Mouse (Mus musculus): Measurements from ENCODE around the gene Tmem201. TPM values are rescaled to one million over a fixed set of nuclear protein-coding genes. Genes with fewer than 3 reads are reported as not detected.

Gene Tmem201
- polyA plus RNA-seq, 1 experiment from 2014 or later = 36.3 TPM

Other genes starting within 250 kb of the Tmem201 start
- gene Ctnnbip1, start 219.8 kb downstream of the Tmem201 start, polyA plus RNA-seq (2015; fragmentation: Nextera tagmentation; extraction: Ambion mirVana) = 85.3 and 85.4 TPM in 2 replicates
- gene Clstn1, start 151.6 kb downstream of the Tmem201 start, polyA plus RNA-seq (2015; fragmentation: Nextera tagmentation; extraction: Ambion mirVana) = 64.6 and 83.6 TPM in 2 replicates
- 17.1 and 18.1 TPM in 2 replicates for gene Pik3cd, start 35.5 kb downstream of the Tmem201 start, polyA plus RNA-seq (2015; fragmentation: Nextera tagmentation; extraction: Ambion mirVana)
- 27.6 and 28.3 TPM in 2 replicates for gene Slc25a33, start 36.2 kb upstream of the Tmem201 start, polyA plus RNA-seq (2015; fragmentation: Nextera tagmentation; extraction: Ambion mirVana)
- 7.2 and 7.8 TPM in 2 replicates for gene Spsb1, start 217.0 kb upstream of the Tmem201 start, polyA plus RNA-seq (2015; fragmentation: Nextera tagmentation; extraction: Ambion mirVana)

Data from hindbrain, embryonic 13.5 days (tissue).